Mouse (Mus musculus) olfactory bulb, adult 2 months (tissue): ENCODE measurements around the gene Nrg3. TPM values are rescaled to one million over a fixed set of nuclear protein-coding genes. Genes with fewer than 3 reads are reported as not detected.

Source experiments
- H3K27ac ChIP-seq: fragments of 200-500 bp; 2 replicates; pipeline ENCODE4 v1.5.1; 2012; ENCODE audit warnings: low read depth, low read length; ENCODE audit not compliant: insufficient read depth
- H3K4me1 ChIP-seq: fragments of 200-500 bp; 2 replicates; pipeline ENCODE4 v1.6.1; 2012; ENCODE audit warnings: low read length; ENCODE audit not compliant: control insufficient read depth, insufficient read depth
- H3K4me3 ChIP-seq: fragments of 200-500 bp; 2 replicates; pipeline ENCODE4 v1.5.1; 2012; ENCODE audit warnings: mild to moderate bottlenecking, low read depth, low read length, moderate library complexity; ENCODE audit not compliant: insufficient read depth
- CTCF ChIP-seq: fragments of 200-500 bp; IDR thresholded peaks from 2 replicates; pipeline ENCODE4 v1.5.1; 2012; ENCODE audit warnings: low read depth, mild to moderate bottlenecking, low read length, moderate library complexity; ENCODE audit not compliant: insufficient read depth
- POLR2A ChIP-seq: fragments of 200-500 bp; IDR thresholded peaks from 2 replicates; pipeline ENCODE4 v1.6.1; 2012; ENCODE audit warnings: mild to moderate bottlenecking, low read depth, low read length, moderate library complexity; ENCODE audit not compliant: insufficient read depth
- WGBS: fragments of 180-500 bp; shearing (Covaris S2); methylation state at CpG from one replicate; pipeline ENCODE4 v1.1.7; 2018; 5-methylcytosine and 5-hydroxymethylcytosine counted together
- polyA plus RNA-seq: library from polyadenylated mRNA; stranded (reverse); fragments of >200 nt; gene quantifications from 2 replicates; pipeline ENCODE4 v1.2.4, GENCODE M21; 2012; ENCODE audit warnings: low replicate concordance; ENCODE audit not compliant: missing spikeins, insufficient read depth, insufficient read length

The Nrg3 gene
- polyA plus RNA-seq, 1 experiment, result not detected

GRCm38 (mm10) chr14:39386845-39387244 is 86.0 kb downstream of the Nrg3 start:
- no peak overlapping the region for H3K27ac ChIP-seq
- H3K4me3 ChIP-seq, result no peak overlapping the region
- H3K4me1 ChIP-seq, result no peaks in the 10 kb centered on the region
- no peak for TF ChIP-seq CTCF
- TF ChIP-seq POLR2A, result no peak

- Histone ChIP-seq H3K4me3 (no peak overlapping the region), H3K27ac (no peak overlapping the region), H3K4me1 (no peaks in the 10 kb centered on the region)
- TF ChIP-seq POLR2A (no peak), CTCF (no peak)
Measured at GRCm38 (mm10) chr14:39381321-39381720, 91.6 kb downstream of the Nrg3 start.

GRCm38 (mm10) chr14:39373220-39373619 is 99.7 kb downstream of the Nrg3 start:
- Histone ChIP-seq H3K4me3 (no peak overlapping the region), H3K4me1 (no peaks in the 10 kb centered on the region), H3K27ac (no peak overlapping the region)
- 91% methylated on average over 1 of the region's 1 CpGs for WGBS
- TF ChIP-seq CTCF (no peak), POLR2A (no peak)

GRCm38 (mm10) chr14:39356251-39356650 is 116.6 kb downstream of the Nrg3 start:
- TF ChIP-seq CTCF (no peak), POLR2A (no peak)
- Histone ChIP-seq H3K4me1 (no peaks in the 10 kb centered on the region), H3K4me3 (no peak overlapping the region), H3K27ac (no peak overlapping the region)
- WGBS, result 100% methylated on average over 2 of the region's 2 CpGs

- 74% methylated on average over 4 of the region's 4 CpGs for WGBS
- no peaks in the 10 kb centered on the region for H3K4me1 ChIP-seq
- H3K4me3 ChIP-seq, result no peak overlapping the region
- no peak overlapping the region for H3K27ac ChIP-seq
- TF ChIP-seq CTCF, result no peak
- no peak for TF ChIP-seq POLR2A
Measured at GRCm38 (mm10) chr14:39351979-39352737, 120.7 kb downstream of the Nrg3 start.

- WGBS, result 42% methylated on average over 4 of the region's 4 CpGs
- no peak for TF ChIP-seq CTCF
- no peak for TF ChIP-seq POLR2A
Measured at GRCm38 (mm10) chr14:39317424-39318110, 155.3 kb downstream of the Nrg3 start.

GRCm38 (mm10) chr14:39314111-39314510 is 158.8 kb downstream of the Nrg3 start:
- TF ChIP-seq POLR2A, result no peak
- TF ChIP-seq CTCF, result no peak
- Histone ChIP-seq H3K27ac (no peak overlapping the region), H3K4me1 (no peaks in the 10 kb centered on the region), H3K4me3 (no peak overlapping the region)

More at GRCm38 (mm10) chr14:39317424-39318110, 155.3 kb downstream of the Nrg3 start:
- Histone ChIP-seq H3K4me3 (no peak overlapping the region), H3K27ac (no peak overlapping the region), H3K4me1 (no peaks in the 10 kb centered on the region)

GRCm38 (mm10) chr14:39265121-39265520 is 207.8 kb downstream of the Nrg3 start:
- H3K27ac ChIP-seq, result no peak overlapping the region
- WGBS, result 96% methylated on average over 1 of the region's 1 CpGs
- TF ChIP-seq CTCF, result no peak
- TF ChIP-seq POLR2A, result no peak
- no peak overlapping the region for H3K4me3 ChIP-seq
- H3K4me1 ChIP-seq, result no peaks in the 10 kb centered on the region

GRCm38 (mm10) chr14:39264422-39264821 is 208.5 kb downstream of the Nrg3 start:
- WGBS, result 94% methylated on average over 4 of the region's 4 CpGs
- no peak for TF ChIP-seq CTCF
- no peak for TF ChIP-seq POLR2A
- H3K4me3 ChIP-seq, result no peak overlapping the region
- H3K4me1 ChIP-seq, result no peaks in the 10 kb centered on the region
- H3K27ac ChIP-seq, result no peak overlapping the region
